Mouse (Mus musculus) hindbrain, embryonic 14.5 days (tissue): ENCODE results near the gene Olfr718-ps1. TPM values are rescaled to one million over a fixed set of nuclear protein-coding genes. Genes with fewer than 3 reads are reported as not detected.
A peak's percentile ranks its signal among the peaks of the same experiment; 100 is the strongest.
"Not testable (repeated sequence)": the region's sequence is repeated elsewhere in the genome, so short reads cannot be mapped to it uniquely, and the experiment has no call there.

ENCODE experiments used
- ATAC-seq: fragments of 200-750 bp; cut with Nextera tagmentation; 2 replicates; pipeline ENCODE4 v1.8.0; 2017; ENCODE audit warnings: moderate number of reproducible peaks, mild to moderate bottlenecking, moderate TSS enrichment, moderate library complexity; ENCODE audit not compliant: low FRiP score
- DNase-seq: peaks from one replicate; pipeline ENCODE4 v3.0.0-alpha.2; 2015; ENCODE audit warnings: low spot score
- H3K27ac ChIP-seq: fragments of 300-500 bp; sonication (generic); 2 replicates; pipeline ENCODE4 v1.5.1; 2014; ENCODE audit warnings: mild to moderate bottlenecking, moderate library complexity
- H3K27me3 ChIP-seq: fragments of 300-500 bp; sonication (generic); 2 replicates; pipeline ENCODE4 v1.6.1; 2014; ENCODE audit warnings: mild to moderate bottlenecking, low read length, mixed read lengths; ENCODE audit not compliant: control insufficient read depth, insufficient read depth
- H3K36me3 ChIP-seq: fragments of 300-500 bp; sonication (generic); replicated peaks from 2 replicates; pipeline ENCODE4 v1.6.1; 2014; ENCODE audit not compliant: control insufficient read depth, insufficient read depth
- H3K4me1 ChIP-seq: fragments of 300-500 bp; sonication (generic); replicated peaks from 2 replicates; pipeline ENCODE4 v1.6.1; 2014; ENCODE audit warnings: antibody characterized with exemption, low read length, mixed read lengths; ENCODE audit not compliant: control insufficient read depth, insufficient read depth
- H3K4me2 ChIP-seq: fragments of 300-500 bp; sonication (generic); replicated peaks from 2 replicates; pipeline ENCODE4 v1.6.1; 2014; ENCODE audit warnings: mild to moderate bottlenecking, moderate library complexity
- H3K4me3 ChIP-seq: fragments of 300-500 bp; sonication (generic); replicated peaks from 2 replicates; pipeline ENCODE4 v1.5.1; 2014; ENCODE audit warnings: mild to moderate bottlenecking, low read length
- H3K9ac ChIP-seq: fragments of 300-500 bp; sonication (generic); 2 replicates; pipeline ENCODE4 v1.6.1; 2014
- H3K9me3 ChIP-seq: fragments of 300-500 bp; sonication (generic); 2 replicates; pipeline ENCODE4 v1.6.1; 2016; ENCODE audit warnings: low read length; ENCODE audit not compliant: control insufficient read depth
- WGBS: fragments of 180-500 bp; shearing (Covaris S2); extraction: QIAGEN DNeasy Blood & Tissue Kit; methylation state at CpG from one replicate; pipeline ENCODE4 v1.1.7; 2014; 5-methylcytosine and 5-hydroxymethylcytosine counted together
- polyA plus RNA-seq: library from polyadenylated mRNA; unstranded; fragments of >200 nt; fragmentation: Nextera tagmentation; extraction: Ambion mirVana; gene quantifications from 2 replicates; pipeline ENCODE4 v1.2.1, GENCODE M21; 2014

Olfr718-ps1 gene
- polyA plus RNA-seq, 1 experiment from 2014 or later: 0.07 TPM

DNA sequence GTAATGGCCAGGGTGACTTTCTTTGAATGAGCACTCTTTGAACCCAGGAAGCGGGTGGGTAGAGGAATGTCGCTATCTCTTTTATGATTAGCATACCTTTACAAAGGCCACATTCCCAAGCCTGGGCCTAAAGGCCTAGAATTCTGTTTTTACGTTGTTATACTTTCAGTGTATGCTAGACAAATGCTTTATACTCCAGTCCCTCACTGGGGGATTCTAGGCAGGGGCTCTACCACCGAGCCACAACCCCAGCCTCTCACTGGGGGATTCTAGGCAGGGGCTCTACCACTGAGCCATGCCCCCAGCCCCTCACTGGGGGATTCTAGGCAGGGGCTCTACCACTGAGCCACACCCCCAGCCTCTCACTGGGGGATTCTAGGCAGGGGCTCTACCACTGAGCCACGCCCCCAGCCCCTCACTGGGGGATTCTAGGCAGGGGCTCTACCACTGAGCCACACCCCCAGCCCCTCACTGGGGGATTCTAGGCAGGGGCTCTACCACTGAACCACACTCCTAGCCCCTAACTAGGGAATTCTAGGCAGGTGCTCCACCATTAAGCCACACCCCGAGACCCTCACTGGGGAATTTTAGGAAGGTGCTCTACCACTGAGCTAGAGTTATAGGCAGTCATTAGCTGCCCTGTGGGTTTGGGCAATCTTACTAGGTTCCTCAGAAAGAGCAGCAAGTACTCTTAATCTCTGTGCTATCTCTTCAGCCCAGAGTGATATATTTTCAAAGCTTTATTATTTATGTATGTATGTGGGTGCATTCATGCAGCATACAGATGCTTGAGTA, 13.0 kb downstream of the Olfr718-ps1 start:
- 80% methylated on average over 3 of the region's 6 CpGs for WGBS
- not testable (repeated sequence) for H3K4me3 ChIP-seq, H3K4me1 ChIP-seq, H3K9ac ChIP-seq, H3K9me3 ChIP-seq, H3K36me3 ChIP-seq, H3K27me3 ChIP-seq, ATAC-seq, DNase-seq, H3K27ac ChIP-seq, H3K4me2 ChIP-seq

DNA sequence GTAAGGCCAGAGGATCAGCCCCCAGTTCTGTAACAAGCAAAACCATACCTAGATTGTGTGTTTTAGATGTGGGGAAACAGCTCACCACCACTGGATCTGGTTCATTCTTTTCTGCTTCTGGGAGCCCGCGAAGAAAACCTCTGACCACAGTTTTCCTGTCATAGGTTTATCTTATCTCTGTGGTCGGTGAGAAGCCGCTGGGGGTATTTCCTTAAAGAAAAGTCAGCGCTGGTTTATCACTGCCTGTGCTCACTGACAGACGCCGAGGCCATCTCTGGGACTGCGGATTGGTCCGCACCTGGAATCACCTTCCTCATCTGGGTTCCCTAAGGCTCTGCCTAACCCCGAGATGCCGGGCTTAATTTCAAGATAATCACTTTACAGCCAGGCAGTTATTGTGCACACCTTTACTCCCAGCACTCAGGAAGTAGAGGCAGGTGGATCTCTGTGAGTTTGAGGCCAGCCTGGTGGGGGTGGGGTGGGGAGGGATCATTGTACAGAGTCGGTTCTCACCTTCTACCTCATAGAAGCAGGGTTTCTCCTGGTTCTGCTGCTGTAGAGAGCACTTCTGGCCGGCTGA, 14.4 kb downstream of the Olfr718-ps1 start:
- H3K27me3 ChIP-seq: no peaks in the 10 kb centered on the region
- no peaks in the 10 kb centered on the region for H3K4me1 ChIP-seq
- H3K36me3 ChIP-seq: no peaks in the 10 kb centered on the region
- H3K27ac ChIP-seq: no peak overlapping the region
- H3K9me3 ChIP-seq: peaks cover 12% of the 10 kb centered on the region
- no peak for DNase-seq
- no peak overlapping the region for H3K4me3 ChIP-seq
- no peak overlapping the region for H3K4me2 ChIP-seq
- 80% methylated on average over 13 of the region's 13 CpGs for WGBS
- no peak overlapping the region for H3K9ac ChIP-seq
- no peak for ATAC-seq

DNA sequence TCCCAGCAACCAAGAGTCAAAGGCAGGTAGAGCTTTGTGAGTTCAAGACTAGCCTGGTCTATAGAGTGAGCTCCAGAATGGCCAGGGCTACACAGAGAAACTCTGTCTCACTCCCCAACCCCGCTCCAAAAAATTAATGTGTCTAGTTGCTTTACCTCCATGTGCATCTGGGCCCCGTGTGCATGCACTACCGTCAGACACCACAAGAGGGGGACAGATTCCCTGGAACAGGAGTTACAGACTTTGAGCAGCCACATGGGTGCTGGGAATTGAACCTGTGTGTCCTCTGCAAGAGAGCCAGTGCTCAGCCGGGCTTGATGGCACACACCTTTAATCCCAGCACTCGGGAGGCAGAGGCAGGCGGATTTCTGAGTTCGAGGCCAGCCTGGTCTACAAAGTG, 17.0 kb downstream of the Olfr718-ps1 start:
- 91% methylated on average over 7 of the region's 7 CpGs for WGBS

DNA sequence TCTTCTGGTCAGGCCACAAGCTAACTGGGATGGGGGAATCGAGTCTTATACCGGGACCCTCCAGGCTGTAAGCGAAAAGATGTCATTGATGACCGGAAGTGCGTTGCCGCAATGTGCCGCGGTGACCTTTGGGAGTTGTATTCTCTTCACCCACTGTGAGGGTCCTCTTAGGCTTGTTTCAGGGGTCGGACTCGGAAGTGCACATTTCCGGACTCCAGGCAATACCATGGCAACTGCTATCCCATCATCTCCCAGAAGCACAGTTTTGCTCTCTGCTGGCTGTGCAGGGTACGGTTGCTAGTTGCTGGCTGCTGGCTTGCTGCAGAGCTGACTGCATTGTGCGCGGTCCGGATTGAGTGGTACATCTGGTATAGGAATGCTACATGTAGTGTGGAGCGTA, 18.3 kb downstream of the Olfr718-ps1 start:
- peaks cover 12% of the 10 kb centered on the region for H3K9me3 ChIP-seq
- no peak overlapping the region for H3K9ac ChIP-seq
- no peak for ATAC-seq
- H3K4me1 ChIP-seq: 0 out of 2 replicates have a peak, but pooled peaks cover 8% of the 10 kb centered on the region
- no peak for DNase-seq
- H3K27me3 ChIP-seq: no peaks in the 10 kb centered on the region
- 92% methylated on average over 16 of the region's 16 CpGs for WGBS
- no peaks in the 10 kb centered on the region for H3K36me3 ChIP-seq
- H3K27ac ChIP-seq: no peak overlapping the region
- no peak overlapping the region for H3K4me2 ChIP-seq
- H3K4me3 ChIP-seq: no peak overlapping the region

More for the DNA sequence above, 17.0 kb downstream of the Olfr718-ps1 start:
- no peaks in the 10 kb centered on the region for H3K36me3 ChIP-seq
- H3K4me1 ChIP-seq: 0 out of 2 replicates have a peak, but pooled peaks cover 5% of the 10 kb centered on the region
- no peak overlapping the region for H3K4me2 ChIP-seq
- no peak overlapping the region for H3K9ac ChIP-seq
- DNase-seq: no peak
- peaks cover 12% of the 10 kb centered on the region for H3K9me3 ChIP-seq
- H3K4me3 ChIP-seq: no peak overlapping the region
- no peak for ATAC-seq
- no peak overlapping the region for H3K27ac ChIP-seq
- H3K27me3 ChIP-seq: no peaks in the 10 kb centered on the region

DNA sequence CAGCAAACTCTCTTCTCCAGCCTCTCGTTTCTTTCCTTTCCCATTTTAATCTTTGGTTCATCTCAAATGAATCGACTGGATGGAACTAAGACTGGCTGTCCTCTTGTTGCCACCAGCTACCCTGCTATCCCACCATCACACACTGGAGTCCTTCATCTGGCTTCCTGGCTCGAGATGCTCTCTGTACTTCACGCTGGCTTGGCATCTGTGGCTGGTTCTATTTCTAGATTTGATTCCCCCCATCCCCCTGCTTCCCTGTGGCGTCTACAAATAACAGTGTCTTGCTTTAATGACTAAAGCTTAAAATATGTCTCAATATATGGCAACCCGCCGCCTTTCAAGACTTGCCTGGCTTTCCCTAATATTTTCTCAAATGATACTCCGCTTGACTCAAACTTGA, 19.5 kb downstream of the Olfr718-ps1 start:
- 87% methylated on average over 8 of the region's 8 CpGs for WGBS
- no peak overlapping the region for H3K4me3 ChIP-seq
- ATAC-seq: no peak
- no peaks in the 10 kb centered on the region for H3K27me3 ChIP-seq
- H3K36me3 ChIP-seq: no peaks in the 10 kb centered on the region
- no peak for DNase-seq
- no peak overlapping the region for H3K27ac ChIP-seq
- peaks cover 12% of the 10 kb centered on the region for H3K9me3 ChIP-seq
- 0 out of 2 replicates have a peak, but pooled peaks cover 8% of the 10 kb centered on the region for H3K4me1 ChIP-seq
- no peak overlapping the region for H3K9ac ChIP-seq
- no peak overlapping the region for H3K4me2 ChIP-seq

DNA sequence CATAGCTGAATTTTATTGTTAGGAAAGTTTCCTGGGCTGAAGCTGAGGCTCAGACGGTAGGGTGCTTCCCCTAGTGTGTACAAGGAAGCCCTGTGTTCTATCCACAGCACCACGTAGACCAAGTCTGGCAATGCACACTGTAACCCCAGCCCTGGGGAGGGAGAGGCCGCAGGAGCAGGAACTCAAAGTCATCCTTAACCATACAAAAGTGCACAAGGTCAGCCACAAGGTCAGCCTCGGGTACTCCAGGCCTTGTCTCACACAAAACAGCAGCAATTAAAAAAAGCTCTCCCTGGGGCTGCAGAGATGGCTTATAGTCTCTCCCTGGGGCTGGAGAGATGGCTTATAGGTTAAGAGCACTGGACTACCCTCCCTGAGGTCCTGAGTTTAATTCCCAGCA, 20.5 kb downstream of the Olfr718-ps1 start:
- H3K36me3 ChIP-seq: no peaks in the 10 kb centered on the region
- WGBS: 71% methylated on average over 4 of the region's 4 CpGs

DNA sequence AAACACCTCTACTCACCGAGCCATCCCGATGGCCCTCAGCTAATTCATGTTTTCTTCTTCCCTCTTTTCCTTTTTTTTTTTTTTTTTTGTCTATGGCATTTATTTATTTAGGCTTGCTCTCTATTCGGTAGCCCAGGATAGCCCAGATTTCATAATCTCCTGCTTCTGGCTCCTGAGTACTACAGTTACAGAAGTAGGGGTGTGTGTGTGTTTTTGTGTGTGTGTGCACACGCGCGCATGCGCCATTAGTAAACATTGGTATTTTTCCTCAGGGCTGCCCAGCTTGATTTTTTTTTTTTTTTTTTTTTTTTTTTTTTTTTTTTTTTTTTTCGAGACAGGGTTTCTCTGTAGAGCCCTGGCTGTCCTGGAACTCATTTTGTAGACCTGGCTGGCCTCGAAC, 21.3 kb downstream of the Olfr718-ps1 start:
- DNase-seq: no peak
- no peak overlapping the region for H3K9ac ChIP-seq
- no peak overlapping the region for H3K4me2 ChIP-seq
- no peaks in the 10 kb centered on the region for H3K36me3 ChIP-seq
- no peak overlapping the region for H3K4me3 ChIP-seq
- WGBS: 91% methylated on average over 9 of the region's 9 CpGs
- ATAC-seq: no peak
- peaks cover 12% of the 10 kb centered on the region for H3K9me3 ChIP-seq
- H3K27ac ChIP-seq: peak overlapping the region; percentile 86
- no peaks in the 10 kb centered on the region for H3K27me3 ChIP-seq
- H3K4me1 ChIP-seq: 0 out of 2 replicates have a peak, but pooled peaks cover 8% of the 10 kb centered on the region

More for the DNA sequence above, 20.5 kb downstream of the Olfr718-ps1 start:
- Histone ChIP-seq H3K27me3 (no peaks in the 10 kb centered on the region), H3K9ac (no peak overlapping the region), H3K27ac (no peak overlapping the region), H3K4me3 (no peak overlapping the region), H3K9me3 (peaks cover 12% of the 10 kb centered on the region), H3K4me2 (no peak overlapping the region), H3K4me1 (0 out of 2 replicates have a peak, but pooled peaks cover 8% of the 10 kb centered on the region)
- no peak for ATAC-seq
- DNase-seq: no peak

DNA sequence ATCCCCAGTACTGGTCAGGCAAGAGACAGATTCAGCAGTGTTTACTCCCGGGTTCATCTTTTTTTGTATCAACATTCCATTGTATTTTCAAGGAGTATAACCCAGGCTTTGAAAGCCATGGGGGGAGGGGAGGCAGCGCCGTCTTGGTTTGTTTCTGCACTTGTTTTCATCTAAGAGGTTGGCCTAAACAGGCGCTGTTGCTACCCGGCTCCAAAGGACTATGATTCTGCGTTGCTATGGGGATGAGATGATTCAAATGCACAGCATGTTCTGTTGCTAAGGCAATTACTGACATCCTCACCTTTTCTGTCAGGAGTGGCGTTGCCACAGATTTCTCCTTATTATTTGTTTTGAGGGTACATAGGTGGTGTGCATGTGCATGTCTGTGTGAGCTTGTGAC, 21.8 kb downstream of the Olfr718-ps1 start:
- Histone ChIP-seq H3K9ac (no peak overlapping the region; the same call in 1 of the 2 replicates), H3K27me3 (no peaks in the 10 kb centered on the region), H3K36me3 (no peaks in the 10 kb centered on the region), H3K9me3 (peaks cover 12% of the 10 kb centered on the region), H3K4me1 (0 out of 2 replicates have a peak, but pooled peaks cover 8% of the 10 kb centered on the region), H3K27ac (peak overlapping the region; percentile 86), H3K4me2 (peak overlapping the region; percentile 11; the same call in 1 of the 2 replicates), H3K4me3 (no peak overlapping the region)
- DNase-seq (peak; percentile 54), ATAC-seq (no peak; the same call in 1 of the 2 replicates)
- WGBS: 18% methylated on average over 7 of the region's 7 CpGs

DNA sequence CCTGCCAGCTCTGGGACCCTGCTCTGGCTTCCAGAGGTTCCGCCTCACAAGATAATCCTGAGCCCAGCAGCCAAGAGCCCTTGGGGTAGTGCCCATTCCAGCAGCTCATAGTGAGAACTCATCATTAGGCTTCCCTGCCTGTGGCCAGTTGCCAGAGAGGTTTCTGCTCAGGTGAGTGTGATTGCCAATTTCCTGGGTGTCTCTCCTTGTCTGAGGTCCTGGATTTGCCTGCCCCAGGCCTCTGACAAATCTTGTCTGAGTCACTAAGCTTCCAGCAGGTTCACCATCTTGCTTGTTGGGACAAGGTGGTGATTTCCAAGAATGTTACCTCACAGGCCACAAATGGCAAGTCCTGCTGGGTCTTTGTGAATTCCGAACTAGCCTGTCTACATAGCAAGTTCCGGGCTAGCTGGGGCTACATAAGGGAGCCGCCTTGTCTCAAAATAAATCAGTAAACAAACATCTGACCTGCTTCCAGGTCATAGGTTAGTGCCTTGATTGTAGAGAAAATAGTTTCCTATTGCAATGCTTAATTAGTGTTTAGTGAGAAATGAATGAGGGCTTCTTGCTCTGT, 22.5 kb downstream of the Olfr718-ps1 start:
- Histone ChIP-seq H3K4me3 (no peak overlapping the region), H3K9me3 (peaks cover 12% of the 10 kb centered on the region), H3K4me2 (no peak overlapping the region), H3K36me3 (no peaks in the 10 kb centered on the region), H3K27me3 (no peaks in the 10 kb centered on the region), H3K9ac (no peak overlapping the region; the same call in 1 of the 2 replicates), H3K4me1 (0 out of 2 replicates have a peak, but pooled peaks cover 8% of the 10 kb centered on the region), H3K27ac (peak overlapping the region; percentile 86)
- 79% methylated on average over 4 of the region's 4 CpGs for WGBS
- DNase-seq: no peak
- ATAC-seq: no peak
